Mouse (Mus musculus) macrophage (primary cell): Measurements from ENCODE around the gene Hoxd12. TPM values are rescaled to one million over a fixed set of nuclear protein-coding genes. Genes with fewer than 3 reads are reported as not detected.

Experiments
- H3K27ac ChIP-seq: fragments of 350-480 bp; formaldehyde crosslinking; 2 replicates; pipeline ENCODE4 v1.9.0; 2021
- H3K36me3 ChIP-seq: fragments of 350-480 bp; formaldehyde crosslinking; 2 replicates; pipeline ENCODE4 v1.9.0; 2021; ENCODE audit errors: inconsistent target
- H3K4me3 ChIP-seq: fragments of 350-480 bp; formaldehyde crosslinking; 2 replicates; pipeline ENCODE4 v1.9.0; 2021; ENCODE audit errors: inconsistent target
- H3K79me2 ChIP-seq: fragments of 350-480 bp; formaldehyde crosslinking; 2 replicates; pipeline ENCODE4 v1.9.0; 2021; ENCODE audit errors: inconsistent target
- WGBS: methylation state at CpG from one replicate; pipeline ENCODE4 v1.1.7; 2026; ENCODE audit warnings: inconsistent platforms; ENCODE audit not compliant: missing documents; 5-methylcytosine and 5-hydroxymethylcytosine counted together
- polyA plus RNA-seq: library from polyadenylated mRNA; stranded (reverse); fragments of 250-400 nt; gene quantifications from 3 replicates; pipeline ENCODE4 v1.2.4, GENCODE M21; 2018; ENCODE audit warnings: inconsistent platforms
- total RNA-seq, 78 experiments: library from RNA; depleted of rRNA; stranded (reverse); fragments of 250-400 nt; gene quantifications; 1 replicate in 9 of 78; 2 replicates in 24 of 78; 3 replicates in 43 of 78; 4 replicates in 2 of 78; pipeline ENCODE4 v1.2.4; 2018; ENCODE audit warnings: inconsistent platforms in 56 of 78

Hoxd12 gene
- under 1 TPM in 1 of 26 experiments, not detected in 25; 0.57 TPM for total RNA-seq (2018; cell fraction: chromatin; rRNA removed)
- total RNA-seq (2018; cell fraction: cytosol; rRNA removed), result not detected
- not detected for total RNA-seq (2018; cell fraction: nucleus; rRNA removed)
- not detected in 3 replicates for polyA plus RNA-seq

DNA sequence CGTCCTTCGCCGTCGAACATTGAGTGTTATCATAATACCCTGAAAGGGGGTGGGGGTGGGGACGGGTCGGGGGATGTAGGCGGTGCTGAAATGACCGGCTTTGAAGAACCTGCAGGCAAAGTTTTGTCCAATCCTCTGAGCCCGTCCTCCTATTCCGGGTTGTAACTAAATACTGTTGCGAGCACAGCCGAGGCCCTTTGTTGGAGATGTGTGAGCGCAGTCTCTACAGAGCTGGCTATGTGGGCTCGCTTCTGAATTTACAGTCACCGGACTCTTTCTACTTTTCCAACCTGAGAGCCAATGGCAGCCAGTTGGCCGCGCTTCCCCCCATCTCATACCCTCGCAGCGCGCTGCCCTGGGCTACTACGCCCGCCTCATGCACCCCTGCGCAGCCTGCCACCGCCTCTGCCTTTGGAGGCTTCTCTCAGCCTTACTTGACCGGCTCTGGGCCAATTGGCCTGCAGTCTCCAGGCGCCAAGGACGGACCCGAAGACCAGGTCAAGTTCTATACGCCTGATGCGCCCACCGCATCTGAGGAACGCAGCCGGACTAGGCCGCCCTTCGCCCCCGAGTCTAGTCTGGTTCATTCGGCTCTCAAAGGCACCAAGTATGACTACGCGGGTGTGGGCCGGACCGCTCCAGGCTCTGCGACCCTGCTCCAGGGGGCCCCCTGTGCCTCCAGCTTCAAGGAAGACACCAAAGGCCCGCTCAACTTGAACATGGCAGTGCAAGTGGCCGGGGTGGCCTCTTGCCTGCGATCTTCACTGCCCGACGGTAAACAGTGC, at the start of gene Hoxd12:
Hoxd12 (plus strand) TSS at position 133 of the 785 bp plus-strand sequence.
- Histone ChIP-seq H3K79me2 (no peaks in the 10 kb centered on the region), H3K27ac (no peak within 1 kb of the TSS), H3K36me3 (no peaks in the 10 kb centered on the region), H3K4me3 (no peak within 1 kb of the TSS)
- WGBS, result 11% methylated on average over 47 of the region's 47 CpGs

GRCm38 (mm10) chr2:74635412-74635811, 39.4 kb upstream of the Hoxd12 start:
- Histone ChIP-seq H3K27ac (no peak overlapping the region), H3K4me3 (no peak overlapping the region), H3K36me3 (no peaks in the 10 kb centered on the region), H3K79me2 (no peaks in the 10 kb centered on the region)
- WGBS, result 79% methylated on average over 4 of the region's 4 CpGs

GRCm38 (mm10) chr2:74642431-74642830, 32.4 kb upstream of the Hoxd12 start:
- 11% methylated on average over 5 of the region's 5 CpGs for WGBS
- Histone ChIP-seq H3K79me2 (no peaks in the 10 kb centered on the region), H3K27ac (no peak overlapping the region), H3K4me3 (no peak overlapping the region), H3K36me3 (no peaks in the 10 kb centered on the region)

- WGBS, result 87% methylated on average over 3 of the region's 3 CpGs
- H3K36me3 ChIP-seq, result no peaks in the 10 kb centered on the region
- no peak overlapping the region for H3K27ac ChIP-seq
- H3K79me2 ChIP-seq, result no peaks in the 10 kb centered on the region
- no peak overlapping the region for H3K4me3 ChIP-seq
These were observed 29.2 kb upstream of the Hoxd12 start for GRCm38 (mm10) chr2:74645631-74646030.

- Histone ChIP-seq H3K4me3 (no peak overlapping the region), H3K79me2 (no peaks in the 10 kb centered on the region), H3K36me3 (no peaks in the 10 kb centered on the region), H3K27ac (no peak overlapping the region)
- WGBS, result 34% methylated on average over 7 of the region's 7 CpGs
These were observed 27.5 kb upstream of the Hoxd12 start for GRCm38 (mm10) chr2:74647082-74647864.

GRCm38 (mm10) chr2:74652996-74653340, 21.8 kb upstream of the Hoxd12 start:
- Histone ChIP-seq H3K79me2 (no peaks in the 10 kb centered on the region), H3K4me3 (no peak overlapping the region), H3K27ac (no peak overlapping the region), H3K36me3 (no peaks in the 10 kb centered on the region)
- 48% methylated on average over 2 of the region's 2 CpGs for WGBS

- Histone ChIP-seq H3K27ac (no peak overlapping the region), H3K36me3 (no peaks in the 10 kb centered on the region), H3K79me2 (no peaks in the 10 kb centered on the region), H3K4me3 (no peak overlapping the region)
- WGBS, result 22% methylated on average over 17 of the region's 17 CpGs
These were observed 20.9 kb upstream of the Hoxd12 start for GRCm38 (mm10) chr2:74653781-74654535.

GRCm38 (mm10) chr2:74654743-74655419, 19.9 kb upstream of the Hoxd12 start:
- no peak overlapping the region for H3K4me3 ChIP-seq
- no peak overlapping the region for H3K27ac ChIP-seq
- no peaks in the 10 kb centered on the region for H3K36me3 ChIP-seq
- no peaks in the 10 kb centered on the region for H3K79me2 ChIP-seq
- 18% methylated on average over 16 of the region's 20 CpGs for WGBS

GRCm38 (mm10) chr2:74655420-74655781, 19.4 kb upstream of the Hoxd12 start:
- no peak overlapping the region for H3K4me3 ChIP-seq
- no peaks in the 10 kb centered on the region for H3K79me2 ChIP-seq
- no peak overlapping the region for H3K27ac ChIP-seq
- H3K36me3 ChIP-seq, result no peaks in the 10 kb centered on the region
- 4% methylated on average over 26 of the region's 47 CpGs for WGBS

DNA sequence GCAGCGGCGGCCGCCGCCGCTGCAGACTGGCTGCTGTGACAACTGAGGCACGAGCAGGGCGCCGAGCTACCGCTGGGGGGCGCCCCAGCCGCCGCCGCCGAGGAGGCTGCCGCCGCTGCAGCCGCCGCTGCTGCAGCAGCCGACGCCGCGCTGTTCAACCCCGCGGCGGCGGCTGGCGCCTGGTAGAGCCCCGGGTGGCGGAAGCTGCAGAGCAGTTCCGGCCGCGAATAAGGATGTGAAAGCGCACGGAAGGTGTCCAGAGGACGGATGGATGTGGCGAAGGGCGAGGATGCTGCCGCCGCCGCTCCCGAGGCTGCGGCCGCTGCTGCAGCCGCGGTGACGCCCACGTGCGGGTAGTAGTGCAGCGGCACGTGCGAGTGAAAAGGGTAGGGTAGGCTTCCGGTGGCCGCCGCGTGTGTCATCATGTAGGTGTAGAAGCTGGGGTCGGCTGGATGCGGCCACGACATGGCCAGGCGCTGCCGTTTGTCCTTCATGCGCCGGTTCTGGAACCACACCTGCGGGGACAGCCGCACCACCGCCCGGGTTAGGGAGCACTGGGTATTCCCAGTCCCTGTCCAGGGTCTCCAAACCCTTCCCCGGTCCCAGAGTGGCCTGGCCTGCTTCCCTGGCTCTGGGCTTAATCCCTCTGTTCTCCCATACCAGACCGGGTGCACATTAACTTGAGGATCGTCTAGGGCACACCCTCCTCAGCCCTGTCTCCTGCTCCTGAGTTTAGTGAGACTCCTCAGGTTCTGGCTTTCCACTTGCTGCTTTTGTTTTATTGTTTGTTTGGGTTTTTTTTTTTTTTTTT, 18.8 kb upstream of the Hoxd12 start:
- WGBS, result 2% methylated on average over 64 of the region's 69 CpGs
- no peak overlapping the region for H3K27ac ChIP-seq
- no peaks in the 10 kb centered on the region for H3K36me3 ChIP-seq
- H3K4me3 ChIP-seq, result no peak overlapping the region
- H3K79me2 ChIP-seq, result no peaks in the 10 kb centered on the region

DNA sequence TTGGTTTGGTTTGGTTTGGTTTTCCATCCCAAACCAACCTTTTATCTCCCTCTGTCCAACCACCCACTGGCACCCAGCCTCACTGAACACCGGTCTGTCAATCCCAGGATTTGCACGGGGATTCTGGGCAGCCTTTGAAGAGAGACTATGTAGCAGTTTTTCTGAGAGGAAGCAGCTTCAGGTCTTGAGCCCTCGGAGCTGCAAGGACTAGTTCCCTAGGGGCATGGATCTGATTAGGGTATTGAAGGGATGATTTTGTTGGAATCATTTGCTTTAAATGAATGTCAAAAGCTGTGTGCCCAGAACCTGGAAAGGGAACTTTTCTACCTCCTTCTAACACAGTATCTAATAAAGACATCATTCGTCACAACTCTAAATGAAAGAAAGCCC, 18.2 kb upstream of the Hoxd12 start:
- 17% methylated on average over 4 of the region's 4 CpGs for WGBS
- Histone ChIP-seq H3K27ac (no peak overlapping the region), H3K79me2 (no peaks in the 10 kb centered on the region)

GRCm38 (mm10) chr2:74657251-74658023, 17.4 kb upstream of the Hoxd12 start:
- H3K27ac ChIP-seq, result no peak overlapping the region
- no peaks in the 10 kb centered on the region for H3K36me3 ChIP-seq
- WGBS, result 6% methylated on average over 62 of the region's 62 CpGs
- H3K79me2 ChIP-seq, result no peaks in the 10 kb centered on the region
- H3K4me3 ChIP-seq, result no peak overlapping the region

More for the DNA sequence above, 18.2 kb upstream of the Hoxd12 start:
- Histone ChIP-seq H3K4me3 (no peak overlapping the region), H3K36me3 (no peaks in the 10 kb centered on the region)
